Mouse (Mus musculus): Measurements from ENCODE around the gene Rsph1.

Gene Rsph1

GRCm38 (mm10) chr17:31207771-31208334, 69.3 kb downstream of the Rsph1 start, which contains the start of gene Ubash3a:
TSS of gene Ubash3a (plus strand) at chr17:31207873.
- no peak for DNase-seq (ENCODE audit: low spot score)
